ENCODE assay signal across 13 mouse cellular contexts in the genomic region with DNA sequence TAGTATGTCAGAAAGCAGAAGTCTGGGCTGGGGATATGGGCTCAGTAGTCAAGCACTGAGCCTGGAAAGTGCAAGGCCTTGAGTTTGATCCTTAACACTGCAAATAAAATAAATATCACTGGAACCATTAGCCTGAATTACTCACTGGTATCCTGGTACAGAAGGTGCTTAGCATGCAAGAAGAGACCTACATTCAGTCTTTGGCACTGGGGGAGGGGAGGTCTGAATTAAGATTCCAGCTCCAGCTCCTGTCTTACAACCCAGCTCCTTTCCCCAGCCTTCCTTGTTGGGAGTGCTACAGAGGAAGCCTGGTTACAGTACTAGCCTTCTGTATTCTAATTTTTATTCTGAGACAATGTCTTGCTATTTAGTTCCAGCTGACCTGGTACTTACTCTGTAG.
"Had no signal": no experiment of that assay in that cellular context is flagged by ENCODE, and none has a peak within 500 bp of the region (broad histone marks: within the 10 kb centered on the region; RNA-seq: fewer than 3 reads in every experiment).

No protein-coding gene starts in this region.

- H3K4me3 ChIP-seq: liver, embryonic 15.5 days; lung, embryonic 15.5 days; megakaryocyte, embryonic 14.5 days; neural tube, embryonic 12.5 days had no signal

- DNase-seq: liver, postnatal 0 days; lung, adult 2 months; lung, postnatal 14 days; lung, postnatal 36 days; midbrain, embryonic 14.5 days; thymus, adult 18-20 months; thymus, postnatal 14 days; thymus, postnatal 36 days had no signal

- H3K27ac ChIP-seq: liver, embryonic 15.5 days; lung, embryonic 15.5 days; macrophage; neural tube, embryonic 12.5 days had no signal
